Mouse (Mus musculus) small intestine, adult 2 months (tissue): ENCODE measurements at regions not wholly inside any gene's neighbourhood (a gene's known extent, or its start where the extent isn't known, plus 50 kb on each side); places are given as distances from the start of the nearest gene placed in this dataset.

Experiments
- H3K27ac ChIP-seq: fragments of 200-500 bp; 2 replicates; pipeline ENCODE4 v1.5.1; 2012; ENCODE audit warnings: low read depth, low read length, control low read depth, inconsistent platforms; ENCODE audit not compliant: insufficient read depth
- H3K27me3 ChIP-seq: fragments of 200-500 bp; 2 replicates; pipeline ENCODE4 v1.6.1; 2012; ENCODE audit warnings: mild to moderate bottlenecking, moderate library complexity, low read length, inconsistent platforms; ENCODE audit not compliant: control insufficient read depth, insufficient read depth
- H3K36me3 ChIP-seq: fragments of 200-500 bp; 2 replicates; pipeline ENCODE4 v1.6.1; 2012; ENCODE audit warnings: mild to moderate bottlenecking, low read length, control low read depth, inconsistent platforms; ENCODE audit not compliant: control insufficient read depth, insufficient read depth
- H3K4me1 ChIP-seq: fragments of 200-500 bp; 2 replicates; pipeline ENCODE4 v1.6.1; 2012; ENCODE audit warnings: low read length, inconsistent platforms, mixed read lengths; ENCODE audit not compliant: control insufficient read depth, insufficient read depth, insufficient read length
- H3K4me3 ChIP-seq: fragments of 200-500 bp; 2 replicates; pipeline ENCODE4 v1.5.1; 2012; ENCODE audit warnings: low read depth, mild to moderate bottlenecking, control low read depth, inconsistent platforms, low read length, moderate library complexity
- CTCF ChIP-seq: fragments of 200-500 bp; IDR thresholded peaks from 2 replicates; pipeline ENCODE4 v1.5.1; 2012; ENCODE audit warnings: low read depth, mild to moderate bottlenecking, control low read depth, inconsistent platforms, low read length, moderate library complexity, mixed read lengths; ENCODE audit not compliant: insufficient replicate concordance, insufficient read length; ENCODE audit errors: extremely low read depth
- POLR2A ChIP-seq: fragments of 200-500 bp; IDR thresholded peaks from 2 replicates; pipeline ENCODE4 v1.6.1; 2012; ENCODE audit warnings: low read depth, mild to moderate bottlenecking, control low read depth, inconsistent platforms, low read length, moderate library complexity
- WGBS: fragments of 180-500 bp; shearing (Covaris S2); methylation state at CpG from one replicate; pipeline ENCODE4 v1.1.7; 2018; 5-methylcytosine and 5-hydroxymethylcytosine counted together

GRCm38 (mm10) chr16:78200044-78200830 lies 101.1 kb upstream of the Cxadr start:
- Histone ChIP-seq H3K4me1 (no peaks in the 10 kb centered on the region), H3K36me3 (no peaks in the 10 kb centered on the region), H3K4me3 (no peak overlapping the region), H3K27me3 (0 out of 2 replicates have a peak, but pooled peaks cover 3% of the 10 kb centered on the region), H3K27ac (no peak overlapping the region)
- 23% methylated on average over 12 of the region's 12 CpGs for WGBS
- TF ChIP-seq POLR2A (no peak), CTCF (no peak)

GRCm38 (mm10) chr16:78199252-78199651 lies 102.0 kb upstream of the Cxadr start:
- Histone ChIP-seq H3K4me1 (no peaks in the 10 kb centered on the region), H3K27ac (no peak overlapping the region), H3K36me3 (no peaks in the 10 kb centered on the region), H3K4me3 (no peak overlapping the region), H3K27me3 (0 out of 2 replicates have a peak, but pooled peaks cover 3% of the 10 kb centered on the region)
- WGBS: 70% methylated on average over 10 of the region's 10 CpGs
- TF ChIP-seq CTCF: no peak
- TF ChIP-seq POLR2A: no peak

GRCm38 (mm10) chr16:78198642-78199121 lies 102.6 kb upstream of the Cxadr start:
- 5% methylated on average over 16 of the region's 16 CpGs for whole genome bisulfite sequencing
- 0 out of 2 replicates have a peak, but pooled peaks cover 3% of the 10 kb centered on the region for H3K27me3 ChIP-seq
- no peak overlapping the region for H3K4me3 ChIP-seq
- H3K4me1 ChIP-seq: no peaks in the 10 kb centered on the region
- H3K27ac ChIP-seq: no peak overlapping the region
- no peaks in the 10 kb centered on the region for H3K36me3 ChIP-seq
- TF ChIP-seq POLR2A (no peak), CTCF (peak; percentile 96)

GRCm38 (mm10) chr16:78197252-78197896 lies 103.9 kb upstream of the Cxadr start:
- no peaks in the 10 kb centered on the region for H3K36me3 ChIP-seq
- no peak overlapping the region for H3K27ac ChIP-seq
- TF ChIP-seq POLR2A (no peak), CTCF (no peak)
- 6% methylated on average over 10 of the region's 10 CpGs for WGBS
- H3K27me3 ChIP-seq: 0 out of 2 replicates have a peak, but pooled peaks cover 3% of the 10 kb centered on the region
- H3K4me3 ChIP-seq: no peak overlapping the region
- H3K4me1 ChIP-seq: no peaks in the 10 kb centered on the region

GRCm38 (mm10) chr16:78170627-78171605 lies 130.4 kb upstream of the Cxadr start:
- no peak overlapping the region for H3K4me3 ChIP-seq
- 66% methylated on average over 9 of the region's 9 CpGs for WGBS
- no peak overlapping the region for H3K27ac ChIP-seq
- H3K4me1 ChIP-seq: no peaks in the 10 kb centered on the region
- TF ChIP-seq POLR2A: no peak
- TF ChIP-seq CTCF: no peak
- H3K36me3 ChIP-seq: no peaks in the 10 kb centered on the region
- H3K27me3 ChIP-seq: no peaks in the 10 kb centered on the region

GRCm38 (mm10) chr16:78156876-78157232 lies 144.4 kb upstream of the Cxadr start:
- 73% methylated on average over 3 of the region's 3 CpGs for WGBS
- no peak overlapping the region for H3K4me3 ChIP-seq

More at GRCm38 (mm10) chr16:78156876-78157232, 144.4 kb upstream of the Cxadr start:
- Histone ChIP-seq H3K27me3 (no peaks in the 10 kb centered on the region), H3K36me3 (no peaks in the 10 kb centered on the region), H3K4me1 (no peaks in the 10 kb centered on the region), H3K27ac (no peak overlapping the region)
- no peak for TF ChIP-seq CTCF
- TF ChIP-seq POLR2A: no peak
